Mouse (Mus musculus) CH12.LX (cell line): Measurements from ENCODE around the gene Plekhm1. TPM values are rescaled to one million over a fixed set of nuclear protein-coding genes. Genes with fewer than 3 reads are reported as not detected.

Source experiments
- DNase-seq: peaks from one replicate; pipeline ENCODE4 v3.0.0-alpha.2; 2013; ENCODE audit errors: extremely low read depth
- H3K27ac ChIP-seq: 2 replicates; pipeline ENCODE4 v1.5.1; 2012; ENCODE audit warnings: low read depth, mild to moderate bottlenecking, control low read depth, moderate library complexity; ENCODE audit not compliant: insufficient read depth
- H3K27me3 ChIP-seq: replicated peaks from 2 replicates; pipeline ENCODE3; 2012; ENCODE audit warnings: inconsistent platforms
- H3K36me3 ChIP-seq, 2 experiments: replicated peaks in 1 of 2; 2 replicates each; pipeline versions ENCODE3 to v1.6.1; 2012; ENCODE audit warnings: inconsistent platforms in 1 of 2, low read length in 1 of 2, mild to moderate bottlenecking in 1 of 2, mixed read lengths in 1 of 2, moderate library complexity in 1 of 2; ENCODE audit not compliant: control insufficient read depth in 1 of 2, insufficient read depth in 1 of 2
- H3K4me1 ChIP-seq, 2 experiments: 2 replicates each; pipeline ENCODE4 v1.6.1; 2012; ENCODE audit warnings: inconsistent platforms in 1 of 2, moderate library complexity in 1 of 2; ENCODE audit not compliant: insufficient read depth in 2 of 2, control insufficient read depth in 1 of 2
- H3K4me2 ChIP-seq: 2 replicates; pipeline ENCODE4 v1.6.1; 2012; ENCODE audit warnings: low read depth, mild to moderate bottlenecking, control low read depth; ENCODE audit not compliant: poor library complexity, insufficient read depth, severe bottlenecking
- H3K4me3 ChIP-seq, 3 experiments: fragments of 150-350 bp in 1 of 3; sonication (generic) in 1 of 3; replicated peaks in 1 of 3; 2 replicates each; pipeline versions ENCODE3 to v1.5.1; 2011 to 2012; ENCODE audit warnings: low read depth in 2 of 3, low read length in 2 of 3, mild to moderate bottlenecking in 2 of 3, moderate library complexity in 2 of 3, control low read depth in 1 of 3, improper control_type of control experiment in 1 of 3, inconsistent platforms in 1 of 3, mixed read lengths in 1 of 3; ENCODE audit not compliant: poor library complexity in 1 of 3
- H3K79me2 ChIP-seq: replicated peaks from 2 replicates; pipeline ENCODE4 v1.6.1; 2012; ENCODE audit warnings: mild to moderate bottlenecking, moderate library complexity; ENCODE audit not compliant: control insufficient read depth, poor library complexity, insufficient read depth, severe bottlenecking; ENCODE audit errors: extremely low read depth
- H3K9ac ChIP-seq: 2 replicates; pipeline ENCODE4 v1.6.1; 2012; ENCODE audit warnings: low read depth, mild to moderate bottlenecking, control low read depth, moderate library complexity; ENCODE audit not compliant: insufficient read depth
- H3K9me3 ChIP-seq: replicated peaks from 2 replicates; pipeline ENCODE3; 2012; ENCODE audit warnings: low read length, inconsistent platforms, mixed read lengths
- CTCF ChIP-seq, 2 experiments: IDR thresholded peaks in 1 of 2; conservative IDR thresholded peaks in 1 of 2; 2 replicates each; pipeline ENCODE4 v1.5.1; 2011 to 2012; ENCODE audit warnings: low read depth in 2 of 2, low read length in 2 of 2, improper control_type of control experiment in 1 of 2, inconsistent platforms in 1 of 2, mild to moderate bottlenecking in 1 of 2, moderate library complexity in 1 of 2
- ELF1 ChIP-seq: IDR thresholded peaks from 2 replicates; pipeline ENCODE4 v1.6.1; 2014; ENCODE audit warnings: low read depth, mild to moderate bottlenecking, inconsistent platforms, low read length, improper control_type of control experiment
- EP300 ChIP-seq: IDR thresholded peaks from 2 replicates; pipeline ENCODE4 v1.6.1; 2011; ENCODE audit warnings: low read length, improper control_type of control experiment
- IRF4 ChIP-seq: IDR thresholded peaks from 2 replicates; pipeline ENCODE4 v1.6.1; 2014; ENCODE audit warnings: low read depth, mild to moderate bottlenecking, inconsistent platforms, low read length, improper control_type of control experiment
- KAT2A ChIP-seq: IDR thresholded peaks from 2 replicates; pipeline ENCODE4 v1.6.1; 2012; ENCODE audit warnings: low read length, improper control_type of control experiment, inconsistent platforms; ENCODE audit not compliant: insufficient replicate concordance
- MAX ChIP-seq: IDR thresholded peaks from 2 replicates; pipeline ENCODE4 v1.6.1; 2011; ENCODE audit warnings: low read length, improper control_type of control experiment
- MAZ ChIP-seq: IDR thresholded peaks from 2 replicates; pipeline ENCODE4 v1.6.1; 2012; ENCODE audit warnings: low read depth, mild to moderate bottlenecking, inconsistent platforms, low read length, improper control_type of control experiment, moderate library complexity
- MEF2A ChIP-seq: IDR thresholded peaks from 2 replicates; pipeline ENCODE4 v1.6.1; 2014; ENCODE audit warnings: low read depth, mild to moderate bottlenecking, inconsistent platforms, low read length, improper control_type of control experiment, borderline replicate concordance
- MYC ChIP-seq: IDR thresholded peaks from 2 replicates; pipeline ENCODE4 v1.6.1; 2011; ENCODE audit warnings: low read depth, mild to moderate bottlenecking, improper control_type of control experiment, low read length
- NELFE ChIP-seq: IDR thresholded peaks from 2 replicates; pipeline ENCODE4 v1.6.1; 2011; ENCODE audit warnings: low read depth, low read length, improper control_type of control experiment
- PAX5 ChIP-seq: IDR thresholded peaks from 2 replicates; pipeline ENCODE4 v1.6.1; 2012; ENCODE audit warnings: low read length, inconsistent platforms, mixed read lengths
- POLR2AphosphoS2 ChIP-seq: IDR thresholded peaks from 2 replicates; pipeline ENCODE4 v1.6.1; 2011; ENCODE audit warnings: low read depth, low read length, improper control_type of control experiment
- RAD21 ChIP-seq: IDR thresholded peaks from 2 replicates; pipeline ENCODE4 v1.6.1; 2011; ENCODE audit warnings: low read depth, mild to moderate bottlenecking, low read length, improper control_type of control experiment, moderate library complexity
- SMC3 ChIP-seq: IDR thresholded peaks from 2 replicates; pipeline ENCODE4 v1.6.1; 2011; ENCODE audit warnings: low read depth, low read length, improper control_type of control experiment
- TBP ChIP-seq: conservative IDR thresholded peaks from 2 replicates; pipeline ENCODE4 v1.6.1; 2011; ENCODE audit warnings: low read depth, low read length, improper control_type of control experiment
- USF1 ChIP-seq: IDR thresholded peaks from 2 replicates; pipeline ENCODE4 v1.6.1; 2014; ENCODE audit warnings: low read depth, mild to moderate bottlenecking, inconsistent platforms, low read length, improper control_type of control experiment
- ZC3H11A ChIP-seq: IDR thresholded peaks from 2 replicates; pipeline ENCODE4 v1.6.1; 2012; ENCODE audit warnings: low read depth, mild to moderate bottlenecking, inconsistent platforms, low read length, improper control_type of control experiment
- dilution Hi-C: fragments of 300-500 bp; cut with MboI; formaldehyde crosslinking; loops from 2 replicates; pipeline ENCODE4 v1.14.3; 2020; ENCODE audit warnings: low sequenced_read_pairs; ENCODE audit not compliant: extremely low pct_unique_long_range_greater_than_20kb, extremely low pct_ligation_motif_present
- in situ Hi-C: fragments of 300-500 bp; cut with MboI; formaldehyde crosslinking; loops from 3 replicates; pipeline ENCODE4 v1.14.3; 2019; ENCODE audit warnings: low sequenced_read_pairs, low pct_ligation_motif_present, low pct_unique_long_range_greater_than_20kb, mixed read lengths
- polyA plus RNA-seq: library from polyadenylated mRNA; unstranded; fragments of >175 nt; gene quantifications from 2 replicates; pipeline ENCODE4 v1.2.1, GENCODE M21; 2012; ENCODE audit warnings: low read depth; ENCODE audit not compliant: insufficient read length
- total RNA-seq, 2 experiments: library from RNA; depleted of rRNA; stranded (reverse); fragments of 300-350 nt in 1 of 2; fragments of >200 nt in 1 of 2; gene quantifications; 2 replicates each; pipeline ENCODE4 v1.2.3; 2012 to 2014

The Plekhm1 gene
- total and polyA plus RNA-seq, 3 experiments: 3.5 to 23.2 (median 5.3) TPM

DNA sequence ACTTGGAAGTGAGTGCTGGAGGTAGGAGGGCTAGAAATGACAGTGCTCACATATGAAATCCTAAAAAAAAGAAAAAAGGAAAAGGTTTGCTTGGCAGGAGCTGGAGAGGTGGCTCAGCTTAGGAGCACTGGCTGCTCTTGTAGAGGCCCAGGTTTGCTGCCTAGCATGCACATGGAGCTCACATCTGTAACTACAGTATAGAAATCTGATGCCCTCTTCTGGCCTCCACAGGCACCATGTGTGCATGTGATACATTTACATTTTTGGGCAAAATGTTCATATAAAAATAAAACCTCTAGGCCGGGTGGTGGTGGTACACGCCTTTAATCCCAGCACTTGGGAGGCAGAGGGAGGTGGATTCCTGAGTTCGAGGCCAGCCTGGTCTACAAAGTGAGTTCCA, 13.4 kb downstream of the Plekhm1 start:
- Histone ChIP-seq H3K9ac (no peak overlapping the region), H3K4me3 (no peak overlapping the region), H3K36me3 (peaks cover 58 to 84% of the 10 kb centered on the region in 2 experiments), H3K79me2 (peaks cover 3% of the 10 kb centered on the region), H3K9me3 (no peaks in the 10 kb centered on the region), H3K27me3 (no peaks in the 10 kb centered on the region), H3K27ac (no peak overlapping the region), H3K4me1 (peaks cover 0 to 38% of the 10 kb centered on the region in 2 experiments; a peak in 2 of 4 replicates), H3K4me2 (no peak overlapping the region)
- dilution Hi-C loops: no loop called here
- DNase-seq: no peak
- TF ChIP-seq MAZ (no peak), TBP (no peak), PAX5 (no peak), EP300 (no peak), ELF1 (no peak), MAX (peak; percentile 67), SMC3 (peak; percentile 81), MYC (peak; percentile 95), ZC3H11A (peak; percentile 61), KAT2A (no peak), MEF2A (0 out of 2 replicates have a peak, but pooled peaks have one; percentile 20), RAD21 (peak; percentile 71), CTCF (conservative IDR thresholded peaks at IDR 0.05 in 1 of 2, IDR thresholded peaks at IDR 0.05 in 1 of 2; ENCODE audit: low read depth in 2 of 2, low read length in 2 of 2) (peak in 1 of 2 experiments; percentile 79; a peak in 2 of 4 replicates), USF1 (no peak)
- in situ Hi-C loops: loop anchor here (10.0 kb wide), 1 partner anchor 64 kb away; no protein-coding TSS in a partner anchor

- no peak overlapping the region for H3K27ac ChIP-seq
- no peaks in the 10 kb centered on the region for H3K27me3 ChIP-seq
- peaks cover 0 to 20% of the 10 kb centered on the region in 2 experiments; a peak in 2 of 4 replicates for H3K4me1 ChIP-seq
- no peaks in the 10 kb centered on the region for H3K9me3 ChIP-seq
- no peak overlapping the region for H3K4me3 ChIP-seq
- DNase-seq: no peak
- dilution Hi-C loops: no loop called here
- peaks cover 59 to 87% of the 10 kb centered on the region in 2 experiments for H3K36me3 ChIP-seq
- no peak overlapping the region for H3K4me2 ChIP-seq
- in situ Hi-C loops: loop anchor here (10.0 kb wide), 1 partner anchor 62 kb away; no protein-coding TSS in a partner anchor
- H3K9ac ChIP-seq: no peak overlapping the region
- TF ChIP-seq NELFE: no peak
- TF ChIP-seq IRF4: no peak
- no peak for TF ChIP-seq POLR2AphosphoS2
- H3K79me2 ChIP-seq: peaks cover 3% of the 10 kb centered on the region; the same call in 1 of the 2 replicates
Observed at GRCm38 (mm10) chr11:103396682-103397081, 15.8 kb downstream of the Plekhm1 start.
